Mouse (Mus musculus): Measurements from ENCODE around the gene Tra2b.
"Not testable (repeated sequence)": the region's sequence is repeated elsewhere in the genome, so short reads cannot be mapped to it uniquely, and the experiment has no call there.

Gene Tra2b

DNA sequence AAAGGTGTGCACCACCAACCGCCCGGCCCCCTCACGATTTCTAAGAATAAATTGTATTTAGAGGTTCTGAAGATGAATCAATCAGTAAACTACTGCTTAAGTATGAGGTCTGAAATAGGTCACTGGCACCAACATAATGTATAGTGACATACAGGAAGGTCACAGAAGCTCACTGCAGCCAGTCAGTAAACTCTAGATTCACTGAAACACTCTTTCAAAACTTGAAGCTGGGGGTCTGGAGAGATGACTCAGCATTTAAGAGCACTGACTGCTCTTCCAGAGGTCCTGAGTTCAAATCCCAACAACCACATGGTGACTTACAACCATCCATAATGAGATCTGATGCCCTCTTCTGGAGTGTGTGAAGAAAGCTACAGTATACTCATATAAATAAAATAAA lies 16.1 kb downstream of the Tra2b start:
- DNase-seq (ENCODE audit: extremely low read depth, low read depth, low spot score): no peak

DNA sequence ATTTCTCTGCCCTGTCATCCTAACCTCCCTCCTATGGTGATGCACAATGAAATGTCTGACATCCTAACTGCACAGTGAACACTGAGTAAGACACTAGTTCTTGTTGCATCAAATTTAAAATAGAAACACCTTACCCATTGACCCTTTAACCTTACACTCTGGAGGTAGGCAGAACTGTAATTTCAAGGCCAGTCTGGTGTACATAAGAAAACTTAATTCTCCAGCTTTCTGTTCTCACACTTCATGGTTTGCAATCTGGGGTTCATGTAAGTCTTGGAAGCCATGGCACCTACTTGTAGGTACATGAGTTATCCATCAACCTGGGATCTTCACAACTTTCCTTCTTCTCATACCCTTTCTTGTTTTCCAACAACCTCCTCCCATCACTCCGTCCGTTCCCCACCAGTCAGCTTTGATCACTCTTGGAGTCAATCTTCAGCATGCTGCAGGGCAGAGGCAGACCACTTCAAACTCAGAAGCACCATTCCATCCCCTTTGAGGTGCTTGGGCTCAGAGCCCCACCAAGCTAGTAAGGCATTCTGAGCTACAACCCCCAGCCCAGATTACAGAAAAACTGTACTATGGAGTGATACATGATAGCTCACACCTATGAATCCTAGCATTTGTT lies 23.5 kb downstream of the Tra2b start:
- no peak for DNase-seq (ENCODE audit: extremely low read depth, low read depth, low spot score)

DNA sequence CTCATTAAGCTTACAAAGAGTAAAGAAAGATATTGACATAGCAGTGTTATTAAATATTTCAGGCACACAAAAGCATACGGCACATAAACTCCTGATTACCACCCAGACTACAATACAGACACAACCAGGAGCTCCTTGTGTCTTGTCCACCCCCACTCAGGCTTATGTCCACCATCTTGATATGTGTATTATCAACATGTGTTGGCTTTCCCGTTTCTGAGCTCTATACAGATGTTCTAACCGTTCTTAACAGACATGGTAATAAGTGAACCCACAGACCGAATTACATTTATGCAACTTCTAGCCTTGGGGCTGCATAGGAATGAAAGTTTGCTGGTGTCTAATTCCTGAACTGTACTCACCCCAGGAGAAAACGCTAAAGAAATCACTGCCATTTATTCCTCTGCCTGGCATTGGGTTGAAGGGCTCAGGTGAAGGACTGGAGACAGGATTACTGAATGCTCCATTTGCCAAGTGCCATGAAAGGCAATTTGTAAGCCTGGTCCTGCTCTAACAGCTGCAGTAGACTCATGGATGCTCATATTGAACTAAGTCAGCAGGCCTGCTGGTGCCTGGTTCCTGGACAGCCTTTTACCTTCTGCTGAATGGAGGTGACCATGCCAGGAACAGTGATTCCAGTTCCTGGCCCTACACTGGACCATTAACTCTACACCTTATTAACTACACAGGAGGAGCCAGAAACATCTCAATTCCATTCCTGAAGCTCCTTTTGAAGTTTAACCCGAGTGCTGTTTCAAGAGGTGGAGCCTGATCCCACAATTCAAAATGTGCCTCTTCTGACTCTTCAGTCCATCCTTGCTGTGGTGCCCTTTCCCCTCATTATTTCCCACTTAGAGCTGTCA lies 24.2 kb downstream of the Tra2b start:
- DNase-seq (ENCODE audit: extremely low read depth, low read depth, low spot score): no peak

DNA sequence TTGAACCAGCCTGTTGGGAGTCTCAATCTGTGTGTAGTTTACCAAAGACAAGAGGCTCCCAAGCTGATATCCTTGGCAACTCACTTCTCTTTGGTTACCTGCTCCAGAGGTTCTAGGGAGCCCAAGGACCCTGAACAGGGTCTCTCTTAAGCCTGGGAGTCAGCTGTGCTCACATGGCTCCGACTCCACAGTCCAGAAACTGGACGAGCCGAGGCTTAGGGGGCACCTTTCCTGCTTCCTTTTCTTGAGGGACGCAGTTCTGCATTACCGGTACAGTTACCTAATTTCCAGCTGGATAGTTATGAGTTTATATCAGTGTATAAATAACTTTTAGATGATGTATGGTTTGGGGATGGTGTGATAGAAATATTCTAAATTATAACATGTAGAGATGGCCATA lies 24.9 kb downstream of the Tra2b start:
- DNase-seq (ENCODE audit: extremely low read depth, low read depth, low spot score): no peak

DNA sequence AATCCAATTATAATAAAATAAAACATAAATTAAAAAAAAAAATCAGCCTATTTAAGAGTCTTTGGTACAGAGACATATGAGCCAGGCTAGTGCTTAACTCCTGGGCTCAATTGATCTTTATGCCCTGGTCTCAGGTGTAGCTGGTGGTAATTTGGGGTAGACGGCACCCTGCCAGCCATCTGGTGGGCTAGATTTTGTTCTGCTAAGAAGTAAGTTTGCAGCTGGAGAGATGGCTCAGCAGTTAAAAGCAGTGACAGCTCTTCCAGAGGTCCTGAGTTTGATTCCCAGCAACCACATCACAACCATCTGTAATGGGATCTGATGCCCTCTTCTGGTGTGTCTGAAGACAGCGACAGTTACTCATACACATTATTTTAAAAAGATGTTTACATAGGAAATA lies 25.8 kb downstream of the Tra2b start:
- DNase-seq (ENCODE audit: extremely low read depth, low read depth, low spot score): no peak

DNA sequence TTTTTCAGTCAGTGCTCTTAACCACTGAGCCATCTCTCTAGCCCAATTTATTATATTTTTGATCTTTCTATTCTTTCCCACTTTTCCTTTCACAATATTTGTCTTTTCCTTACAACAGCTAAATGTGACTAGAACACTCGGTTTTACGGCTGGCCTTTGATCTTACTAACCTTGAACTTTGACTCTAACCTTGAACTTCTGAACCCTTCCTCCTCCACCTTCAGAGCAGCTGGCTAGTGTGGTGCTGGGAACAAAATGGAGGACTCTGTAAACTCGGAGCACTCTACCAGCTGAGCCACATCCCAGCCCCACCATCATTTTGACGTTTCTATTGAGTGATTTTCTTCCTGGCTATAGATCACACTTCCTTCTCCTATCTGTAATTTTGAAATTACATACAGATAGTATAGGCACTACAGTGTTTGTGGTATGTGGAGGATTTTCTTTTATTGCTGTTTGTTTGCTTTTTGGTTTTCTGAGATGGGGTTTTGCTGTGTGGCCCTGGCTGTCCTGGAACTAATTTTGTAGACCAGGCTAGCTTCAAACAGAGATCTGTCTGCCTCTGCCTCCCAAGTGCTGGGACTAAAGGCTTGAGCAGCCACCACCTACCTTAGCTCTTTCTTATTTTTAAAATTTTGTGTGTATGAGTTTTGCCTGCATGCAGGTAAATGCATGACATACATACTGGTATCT lies 26.7 kb downstream of the Tra2b start:
- no peak for DNase-seq (ENCODE audit: extremely low read depth, low read depth, low spot score)

DNA sequence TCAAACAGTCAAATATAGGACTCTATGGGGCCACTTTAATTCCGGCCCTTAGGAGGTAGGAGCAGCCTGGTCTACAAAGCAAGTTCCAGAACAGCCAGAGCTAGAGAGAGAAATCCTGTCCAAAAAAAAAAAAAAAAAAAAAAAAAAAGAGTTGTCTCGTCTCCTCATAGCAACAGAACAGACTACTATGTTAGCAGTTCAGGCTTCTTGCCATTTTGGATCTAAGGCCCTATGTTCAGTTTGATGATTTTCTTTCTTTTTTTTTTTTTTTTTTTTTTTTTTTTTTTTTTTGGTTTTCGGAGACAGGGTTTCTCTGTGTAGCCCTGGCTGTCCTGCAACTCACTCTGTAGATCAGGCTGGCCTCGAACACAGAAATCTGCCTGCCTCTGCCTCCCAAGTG lies 27.4 kb downstream of the Tra2b start:
- DNase-seq (ENCODE audit: extremely low read depth, low read depth, low spot score): not testable (repeated sequence)

DNA sequence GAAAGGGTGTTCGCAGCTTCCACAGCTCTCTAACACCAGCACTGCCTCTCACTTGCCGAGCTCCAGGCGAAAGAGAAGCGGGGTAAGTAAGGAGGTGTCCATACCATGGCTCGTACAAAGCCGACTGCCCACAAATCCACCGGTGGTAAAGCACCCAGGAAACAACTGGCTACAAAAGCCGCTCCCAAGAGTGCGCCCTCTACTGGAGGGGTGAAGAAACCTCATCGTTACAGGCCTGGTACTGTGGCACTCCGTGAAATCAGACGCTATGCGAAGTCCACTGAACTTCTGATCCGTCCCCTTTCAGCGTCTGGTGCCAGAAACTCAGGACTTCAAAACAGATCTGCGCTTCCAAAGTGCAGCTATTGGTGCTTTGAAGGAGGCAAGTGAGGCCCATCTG lies 29.0 kb downstream of the Tra2b start:
- no peak for DNase-seq (ENCODE audit: extremely low read depth, low read depth, low spot score)

DNA sequence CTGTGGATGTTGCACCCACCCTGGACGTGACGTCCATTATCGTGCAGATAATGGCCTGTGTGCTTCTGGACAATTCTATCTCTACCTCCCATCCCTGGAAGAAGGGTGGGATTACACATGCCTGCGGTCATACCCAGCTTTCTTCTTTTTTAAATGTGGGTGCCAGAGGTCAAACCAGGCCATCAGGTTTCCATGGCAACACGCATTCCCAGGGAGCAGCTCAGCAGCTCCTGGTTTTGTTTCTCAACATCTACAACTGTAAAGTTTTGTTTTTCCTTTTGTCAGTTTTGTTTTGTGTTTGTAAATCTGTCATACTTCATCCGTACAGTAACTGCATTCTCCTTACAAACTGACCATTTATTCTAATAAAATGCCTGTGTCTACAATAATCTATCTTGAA lies 31.3 kb downstream of the Tra2b start:
- no peak for DNase-seq (ENCODE audit: extremely low read depth, low read depth, low spot score)

DNA sequence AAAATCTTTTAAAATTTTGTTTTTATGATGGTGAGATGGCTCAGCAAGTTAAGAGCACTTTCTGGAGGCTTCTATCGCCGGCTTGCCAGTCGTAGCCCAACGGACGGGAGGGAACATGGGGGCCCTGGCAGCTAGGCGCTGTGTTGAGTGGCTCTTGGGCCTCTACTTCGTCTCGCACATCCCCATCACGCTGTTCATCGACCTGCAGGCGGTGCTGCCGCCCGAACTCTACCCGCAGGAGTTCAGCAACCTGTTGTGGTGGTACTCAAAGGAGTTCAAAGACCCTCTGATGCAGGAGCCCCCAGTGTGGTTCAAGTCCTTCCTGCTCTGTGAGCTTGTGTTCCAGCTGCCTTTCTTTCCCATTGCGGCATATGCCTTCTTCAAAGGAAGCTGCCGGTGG lies 35.5 kb downstream of the Tra2b start:
- DNase-seq (ENCODE audit: extremely low read depth, low read depth, low spot score): not testable (repeated sequence)

DNA sequence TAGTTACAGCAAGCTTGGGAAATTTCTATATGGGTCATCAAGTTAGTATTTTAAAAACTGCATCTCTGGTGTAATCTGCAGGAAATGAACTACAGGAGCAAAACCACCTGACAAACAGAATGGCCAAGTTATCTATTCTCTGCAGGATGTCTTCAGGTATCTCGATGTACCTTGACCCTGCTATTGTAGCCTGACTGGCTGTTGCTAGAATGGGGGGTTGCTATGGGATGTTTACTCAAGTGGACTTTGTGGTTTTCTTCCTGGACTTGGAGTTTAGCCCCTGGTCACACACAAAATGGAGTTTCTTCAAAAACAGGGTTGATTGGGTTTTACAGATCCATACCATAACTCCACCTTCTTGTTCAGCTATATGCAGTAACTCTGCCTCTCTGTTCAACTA lies 62.3 kb downstream of the Tra2b start:
- no peak for DNase-seq (ENCODE audit: extremely low read depth, low read depth, low spot score)

DNA sequence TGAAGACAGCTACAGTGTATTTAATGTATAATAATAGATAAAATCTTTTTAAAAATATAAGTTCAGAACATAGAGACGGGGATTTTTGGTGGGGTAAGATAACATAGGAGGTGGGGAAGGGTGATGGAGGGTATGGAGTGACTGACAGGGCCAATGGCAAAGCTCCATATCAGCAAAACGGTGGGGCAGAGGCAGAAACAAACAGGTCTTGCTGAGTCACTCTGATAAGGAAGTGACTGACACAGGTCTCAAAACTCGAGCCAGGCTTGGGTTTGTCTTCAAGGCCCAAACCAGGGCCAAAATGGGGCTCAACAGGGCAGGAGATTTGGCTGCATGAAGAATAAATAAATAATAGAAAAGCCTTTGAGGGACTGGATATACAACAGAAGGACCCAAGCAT lies 63.9 kb downstream of the Tra2b start:
- DNase-seq (ENCODE audit: extremely low read depth, low read depth, low spot score): no peak

DNA sequence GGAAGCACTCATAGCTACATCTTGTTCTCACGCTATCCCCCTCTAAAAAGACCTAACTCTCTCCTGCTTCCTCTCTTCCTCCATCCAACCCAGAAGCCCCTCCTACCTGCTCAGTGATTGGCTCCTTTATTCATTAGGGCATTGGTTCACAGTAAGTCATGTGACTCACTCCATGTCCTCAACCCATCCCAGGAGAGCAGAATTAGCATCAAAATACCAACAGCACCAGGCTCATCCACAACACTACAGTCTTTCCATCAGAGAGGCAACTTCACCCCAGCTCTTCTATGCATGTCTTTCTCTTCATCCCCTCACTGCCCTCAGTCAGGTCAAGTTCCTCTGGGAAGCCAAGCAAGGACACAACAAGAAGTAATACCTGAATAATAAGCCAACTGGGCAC lies 65.3 kb downstream of the Tra2b start:
- no peak for DNase-seq (ENCODE audit: extremely low read depth, low read depth, low spot score)
